Mouse (Mus musculus) testis, postnatal 10 days (tissue): ENCODE measurements around the gene Cdkn2d.
"Not testable (repeated sequence)": the region's sequence is repeated elsewhere in the genome, so short reads cannot be mapped to it uniquely, and the experiment has no call there.

Experiments used
- DNase-seq: peaks from one replicate; pipeline ENCODE4 v3.0.0; 2021; ENCODE audit warnings: low spot score

Gene Cdkn2d

GRCm38 (mm10) chr9:21275013-21275710 lies 16.0 kb downstream of the Cdkn2d start:
- no peak for DNase-seq

DNA sequence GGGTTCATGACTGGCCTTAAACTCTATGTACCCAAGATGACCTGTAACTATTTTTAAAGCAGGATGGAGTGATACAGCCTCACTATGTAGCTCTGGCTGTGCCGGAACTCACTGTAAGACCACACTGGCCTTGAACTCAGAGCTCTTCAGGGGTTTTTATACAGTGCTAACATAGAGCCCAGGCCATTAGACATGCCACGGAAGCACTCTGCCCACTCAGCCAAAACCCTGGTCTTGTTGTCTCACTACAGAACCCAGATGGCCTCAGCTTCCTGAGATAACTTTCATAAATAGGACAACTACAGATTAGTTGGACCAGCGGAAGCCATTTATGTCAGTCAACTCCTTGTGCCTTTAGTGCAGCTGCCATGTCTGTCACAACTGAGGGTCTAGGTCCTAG lies 16.9 kb downstream of the Cdkn2d start:
- DNase-seq, result no peak

- DNase-seq, result no peak
Observed at GRCm38 (mm10) chr9:21273520-21274228, 17.5 kb downstream of the Cdkn2d start.

DNA sequence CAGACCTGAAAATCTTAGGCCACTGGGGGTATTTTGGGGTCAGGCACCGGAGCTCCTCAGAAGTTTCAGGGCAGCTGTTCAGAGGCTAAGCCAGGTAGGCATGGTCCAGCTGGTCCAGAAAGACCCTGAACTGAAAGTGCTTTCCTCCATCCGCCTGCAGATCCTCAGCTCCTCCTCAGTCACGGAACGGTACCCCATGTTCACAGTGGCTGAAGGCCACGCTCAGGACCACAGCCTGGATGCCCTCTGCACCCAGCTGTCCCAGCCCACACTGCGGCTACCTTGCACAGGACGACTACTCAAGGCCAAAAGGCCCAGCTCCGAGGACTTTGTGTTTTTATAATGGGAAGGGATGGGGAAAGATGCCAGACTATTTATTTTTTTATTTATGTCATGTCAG lies 18.1 kb downstream of the Cdkn2d start:
- no peak for DNase-seq

DNA sequence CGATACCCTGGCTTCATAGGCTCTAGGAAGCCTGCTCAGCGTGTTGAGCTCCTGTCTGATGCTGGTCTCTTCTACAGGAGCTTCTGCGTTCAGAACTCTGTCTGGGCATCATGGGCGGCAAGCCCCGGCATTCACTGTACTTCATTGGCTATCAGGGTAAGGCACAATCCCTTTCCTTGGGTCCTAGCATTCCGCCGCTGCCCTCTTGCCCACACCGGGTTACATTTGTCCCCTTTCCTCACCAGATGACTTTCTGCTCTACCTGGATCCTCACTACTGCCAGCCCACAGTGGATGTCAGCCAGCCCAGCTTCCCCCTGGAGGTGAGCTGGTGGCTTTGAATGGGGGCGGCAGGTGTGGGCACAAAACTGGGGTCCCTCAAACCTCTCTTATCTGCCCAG lies 18.8 kb downstream of the Cdkn2d start:
- no peak for DNase-seq

GRCm38 (mm10) chr9:21269590-21269989 lies 21.6 kb downstream of the Cdkn2d start:
- not testable (repeated sequence) for DNase-seq

GRCm38 (mm10) chr9:21268305-21268704 lies 22.9 kb downstream of the Cdkn2d start:
- no peak for DNase-seq

- DNase-seq, result no peak
Observed at GRCm38 (mm10) chr9:21266889-21267288, 24.3 kb downstream of the Cdkn2d start.

GRCm38 (mm10) chr9:21265611-21266010 lies 25.6 kb downstream of the Cdkn2d start:
- no peak for DNase-seq

- DNase-seq, result peak; percentile 99
Observed at GRCm38 (mm10) chr9:21265000-21265561, 26.1 kb downstream of the Cdkn2d start, which contains the start of gene Atg4d. TSS of gene Atg4d (plus strand) at chr9:21265293.

- DNase-seq, result no peak
Observed at GRCm38 (mm10) chr9:21264272-21264999, 26.8 kb downstream of the Cdkn2d start.

- no peak for DNase-seq
Observed at GRCm38 (mm10) chr9:21261831-21262230, 29.4 kb downstream of the Cdkn2d start.

DNA sequence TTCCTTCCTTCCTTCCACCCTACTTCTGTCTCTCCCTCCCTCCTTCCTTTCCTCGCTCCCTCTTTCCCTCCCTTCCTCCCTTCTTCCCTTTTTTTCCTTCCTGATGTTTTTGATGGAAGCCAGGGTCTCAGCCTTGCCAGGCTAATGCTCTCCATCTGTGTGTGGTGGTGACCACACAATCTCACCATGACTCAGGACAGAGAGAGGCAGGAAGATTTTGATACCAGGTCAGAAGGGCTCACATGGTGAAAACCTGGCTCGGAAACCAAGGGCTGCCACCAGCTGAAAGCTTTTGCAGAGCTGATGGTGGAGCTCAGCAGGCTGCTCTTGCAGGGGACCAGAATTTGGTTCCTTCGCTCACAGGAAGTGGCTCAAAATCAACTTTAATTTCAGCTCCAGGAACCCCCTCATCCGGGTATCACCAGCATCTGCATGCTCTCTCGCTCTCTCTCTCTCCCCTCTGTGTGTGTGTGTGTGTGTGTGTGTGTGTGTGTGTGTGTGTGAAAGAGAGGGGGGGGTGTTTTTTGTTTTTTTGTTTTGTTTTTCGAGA lies 30.6 kb downstream of the Cdkn2d start:
- DNase-seq, result no peak

GRCm38 (mm10) chr9:21256349-21256748 lies 34.9 kb downstream of the Cdkn2d start:
- not testable (repeated sequence) for DNase-seq

DNA sequence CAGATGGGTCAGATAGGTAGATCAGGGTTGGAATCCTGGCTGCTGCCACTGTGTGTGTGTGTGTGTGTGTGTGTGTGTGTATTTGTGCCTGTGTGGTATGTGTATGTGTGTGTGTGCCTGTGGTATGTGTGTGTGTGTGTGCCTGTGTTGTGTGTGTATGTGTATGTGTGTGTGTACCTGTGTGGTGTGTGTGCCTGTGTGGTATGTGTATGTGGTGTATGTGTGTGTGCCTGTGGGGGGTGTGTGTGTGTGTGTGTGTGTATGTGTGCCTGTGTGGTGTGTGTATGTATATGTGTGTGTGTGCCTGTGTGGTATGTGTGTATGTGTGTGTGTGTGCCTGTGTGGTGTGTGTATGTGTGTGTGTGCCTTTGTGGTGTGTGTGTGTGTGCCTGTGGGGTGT lies 36.5 kb downstream of the Cdkn2d start:
- no peak for DNase-seq

DNA sequence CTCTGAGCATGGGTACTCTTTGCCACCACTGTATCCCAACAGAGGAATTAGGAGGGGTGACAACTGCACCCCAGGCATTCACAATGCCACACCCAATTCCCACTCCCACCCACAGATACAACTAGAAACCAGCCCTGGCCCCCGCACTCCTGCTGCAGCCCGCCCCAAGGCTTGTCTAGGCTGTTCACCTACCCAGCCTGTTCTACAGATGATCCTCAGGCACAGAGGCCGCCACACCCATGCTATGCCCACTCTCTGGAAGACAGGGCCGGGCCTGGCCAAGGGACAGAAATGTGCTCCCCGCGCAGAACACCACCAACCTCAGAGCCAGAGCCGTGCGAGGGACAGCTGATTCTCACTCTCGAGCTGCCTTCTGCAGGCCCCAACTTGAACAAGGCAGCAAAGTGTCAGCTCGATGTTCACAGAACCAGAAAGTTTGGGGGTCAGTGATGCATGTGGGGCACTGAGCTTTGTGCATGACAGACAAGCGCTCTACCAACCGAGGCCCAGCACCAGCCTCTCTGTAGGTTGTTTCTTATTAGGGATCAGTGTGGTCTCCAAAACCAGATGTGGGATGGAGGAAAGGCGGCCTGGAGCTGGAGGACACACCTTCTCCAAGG lies 40.0 kb downstream of the Cdkn2d start:
- no peak for DNase-seq

GRCm38 (mm10) chr9:21250509-21250908 lies 40.7 kb downstream of the Cdkn2d start:
- DNase-seq, result no peak

- no peak for DNase-seq
Observed at GRCm38 (mm10) chr9:21249629-21250508, 41.3 kb downstream of the Cdkn2d start.

DNA sequence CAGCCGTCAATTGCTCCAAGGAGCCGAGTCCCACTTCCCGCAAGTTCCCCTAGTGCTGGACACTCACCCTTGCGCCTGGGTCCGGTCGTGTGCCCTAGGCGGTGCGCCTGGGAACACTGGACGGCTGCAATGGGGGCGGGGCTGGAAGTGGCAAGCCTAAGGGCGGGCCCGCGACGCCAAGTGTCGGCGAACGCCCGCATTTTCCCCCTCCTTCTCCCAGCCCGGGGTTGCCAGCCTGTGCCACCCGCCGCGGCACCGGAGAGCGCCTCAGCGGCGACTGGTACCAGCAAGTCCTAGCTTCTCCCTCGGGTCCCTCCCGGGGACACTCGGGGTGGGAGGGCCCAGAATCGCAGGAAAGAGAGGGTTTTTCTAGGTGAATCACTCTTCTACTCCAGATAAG lies 42.9 kb downstream of the Cdkn2d start, which contains the start of gene S1pr5:
Gene S1pr5 (minus strand): TSS at position 118 of the 400 bp plus-strand sequence.
- no peak for DNase-seq

- DNase-seq, result no peak
Observed at GRCm38 (mm10) chr9:21246342-21246741, 44.9 kb downstream of the Cdkn2d start.

DNA sequence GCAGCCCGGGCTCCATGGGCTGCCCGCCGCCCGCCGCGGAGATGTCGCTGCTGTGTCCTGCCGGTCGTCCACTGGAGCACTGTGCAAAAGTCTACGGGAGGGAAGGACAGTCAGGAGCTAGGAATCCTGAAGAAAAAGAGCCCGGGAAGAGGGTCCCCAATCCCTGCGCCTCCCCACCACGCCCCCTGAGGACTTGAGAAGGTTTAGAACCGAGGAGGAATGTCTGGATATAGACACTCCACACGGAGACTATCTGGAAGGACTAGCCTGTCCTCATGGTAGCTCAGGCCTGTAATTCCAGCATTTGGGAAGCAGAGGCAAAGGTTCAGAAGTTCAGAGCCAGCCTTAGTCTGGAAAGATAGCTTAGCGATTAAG lies 46.1 kb downstream of the Cdkn2d start:
- DNase-seq, result no peak
